Mouse (Mus musculus) central nervous system, embryonic 11.5 days (tissue): ENCODE results near the gene Tmem258. TPM values are rescaled to one million over a fixed set of nuclear protein-coding genes. Genes with fewer than 3 reads are reported as not detected.

Experiments used
- polyA plus RNA-seq: library from polyadenylated mRNA; depleted of rRNA; stranded (reverse); fragments of >200 nt; gene quantifications from 2 replicates; pipeline ENCODE4 v1.2.3, GENCODE M21; 2012; rRNA removed

The Tmem258 gene
- polyA plus RNA-seq = 40.6 and 157 TPM in 2 replicates

DNA sequence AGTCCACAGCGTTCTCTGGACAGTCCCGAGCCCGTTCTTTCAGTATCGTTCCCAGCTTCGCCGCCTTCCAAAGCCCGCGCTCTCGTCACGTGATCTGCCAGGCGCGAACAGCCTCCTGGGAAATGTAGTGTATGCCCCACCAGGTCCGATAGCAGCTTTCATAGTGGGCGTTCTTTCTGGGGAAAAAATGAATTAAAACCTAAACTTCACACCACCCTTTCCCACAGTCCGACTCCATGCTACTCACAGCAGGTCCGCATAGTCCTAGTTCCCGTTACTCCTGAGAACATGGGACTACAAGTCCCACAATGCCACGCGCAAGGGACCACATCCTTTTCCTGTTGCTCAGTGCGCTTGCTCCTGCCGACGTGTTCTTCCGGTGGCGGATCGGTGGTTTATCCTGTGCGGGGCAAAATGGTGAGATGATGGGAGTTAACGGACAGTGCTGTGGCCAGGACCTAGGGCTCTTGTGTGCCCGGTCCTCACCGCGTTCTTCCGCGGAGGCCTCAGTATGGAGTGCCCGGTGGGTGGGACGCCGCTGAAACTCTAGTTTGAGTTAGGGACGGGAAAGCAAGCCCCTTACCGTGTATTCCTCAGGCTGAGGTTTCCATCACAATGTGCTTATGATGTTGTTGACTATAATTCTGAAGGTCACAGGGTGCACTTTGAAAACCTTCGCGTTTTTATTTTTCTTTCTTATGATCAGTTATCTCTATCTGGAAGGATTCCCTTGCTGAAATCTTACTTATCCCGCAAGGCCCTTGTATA lies at the start of gene Tmem258, which contains the start of gene Fen1:
Tmem258 (plus strand) TSS at position 167 of the 768 bp plus-strand sequence.
Fen1 (minus strand) TSS at position 322 of the 768 bp plus-strand sequence.

DNA sequence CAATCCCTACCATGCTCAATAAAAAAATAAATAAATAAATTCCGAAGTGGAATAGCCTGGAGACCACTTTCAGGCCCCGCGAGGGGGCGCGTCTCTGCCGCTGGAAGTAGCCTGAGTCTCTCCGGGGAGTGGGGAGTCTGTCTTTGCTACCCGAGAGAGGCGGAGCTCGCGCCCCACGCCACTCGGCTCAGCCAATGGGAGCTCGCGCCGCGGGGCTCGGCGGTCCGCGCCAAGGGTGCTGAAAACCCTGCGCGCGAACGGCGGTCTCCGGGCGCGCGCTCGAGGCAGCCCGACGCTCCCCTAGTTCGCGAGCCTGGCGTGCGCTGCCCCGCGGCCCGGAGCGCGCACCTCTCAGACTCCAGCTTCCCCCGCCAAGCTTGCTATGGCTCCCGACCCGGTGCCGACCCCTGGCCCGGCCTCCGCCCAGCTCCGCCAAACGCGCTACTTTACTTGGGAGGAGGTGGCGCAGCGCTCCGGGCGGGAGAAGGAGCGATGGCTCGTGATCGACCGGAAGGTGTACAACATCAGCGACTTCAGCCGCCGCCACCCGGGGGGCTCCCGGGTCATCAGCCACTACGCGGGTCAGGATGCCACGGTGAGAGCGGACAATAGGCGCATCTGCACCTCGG lies 21.0 kb upstream of the Tmem258 start, which contains the start of gene Fads1:
Fads1 (plus strand) TSS at position 219 of the 629 bp plus-strand sequence.

DNA sequence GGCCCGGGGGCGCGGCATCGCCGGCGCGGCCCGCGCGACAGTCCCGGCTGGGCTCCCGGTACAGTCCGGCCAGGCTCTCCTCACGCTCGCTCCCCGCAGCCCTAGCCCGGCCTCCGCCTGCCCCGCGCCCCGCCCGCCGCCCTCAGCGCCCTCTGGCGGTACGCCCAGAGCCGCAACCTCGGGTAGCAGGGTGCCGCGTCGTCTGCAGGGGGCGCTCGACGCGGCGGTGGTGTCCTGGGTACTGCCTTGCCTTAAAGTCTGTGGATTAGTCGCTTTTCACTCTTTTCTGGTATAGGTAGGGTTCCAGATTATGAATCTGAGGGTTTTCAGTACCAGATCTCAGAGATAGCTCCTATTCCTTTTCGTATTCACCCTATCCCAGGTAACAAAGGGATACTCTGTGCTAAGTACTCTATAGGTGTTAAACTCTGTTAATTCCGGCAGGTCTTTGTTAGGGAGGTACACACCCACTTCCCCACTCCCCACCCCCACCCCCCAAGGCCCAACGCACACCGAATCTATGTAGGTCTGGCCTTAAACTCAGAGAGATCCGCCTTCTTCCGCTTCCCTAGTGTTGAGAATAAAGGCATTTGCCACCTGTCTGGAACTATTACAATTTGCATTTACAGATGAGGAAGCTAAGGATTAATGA lies 37.0 kb downstream of the Tmem258 start, which contains the start of gene Myrf:
Myrf (minus strand) TSS at position 95 of the 652 bp plus-strand sequence.

Other genes with a start within 250 kb of the Tmem258 start
- gene Fth1, start 223.4 kb upstream of the Tmem258 start, polyA plus RNA-seq = 799 and 1,094 TPM in 2 replicates
- 0.52 and 1.3 TPM in 2 replicates for gene Best1, start 202.4 kb upstream of the Tmem258 start, polyA plus RNA-seq
- gene Rab3il1, start 202.3 kb upstream of the Tmem258 start, polyA plus RNA-seq = 30.2 and 36.5 TPM in 2 replicates
- 8.3 and 14.5 TPM in 2 replicates for gene Fads3, start 162.4 kb upstream of the Tmem258 start, polyA plus RNA-seq
- 136 and 152 TPM in 2 replicates for gene Fads2, start 102.3 kb upstream of the Tmem258 start, polyA plus RNA-seq
- gene Fads1, start 21.1 kb upstream of the Tmem258 start, polyA plus RNA-seq = 84.5 and 118 TPM in 2 replicates
- 71.8 and 99.2 TPM in 2 replicates for gene Fen1, start 155 bp downstream of the Tmem258 start, polyA plus RNA-seq
- 5.2 and 15.0 TPM in 2 replicates for gene Myrf, start 36.7 kb downstream of the Tmem258 start, polyA plus RNA-seq
- gene Dagla, start 100.9 kb downstream of the Tmem258 start, polyA plus RNA-seq = 3.6 and 5.6 TPM in 2 replicates
- gene Syt7, start 185.1 kb downstream of the Tmem258 start, polyA plus RNA-seq = 13.6 and 25.4 TPM in 2 replicates